Mouse (Mus musculus): ENCODE measurements around the gene Fam216a. TPM values are rescaled to one million over a fixed set of nuclear protein-coding genes. Genes with fewer than 3 reads are reported as not detected.
"Not testable (repeated sequence)": the region's sequence is repeated elsewhere in the genome, so short reads cannot be mapped to it uniquely, and the experiment has no call there.

The Fam216a gene
- 1 to 10 TPM in 18 of 26 experiments, under 1 TPM in 5, not detected in 3; 0.55 to 7.8 (median 1.9) TPM for total RNA-seq (2018; cell fraction: chromatin; rRNA removed)
- 1 to 10 TPM; 3.1 to 7.5 (median 4.5) TPM for total RNA-seq (2018; cell fraction: cytosol; rRNA removed)
- total RNA-seq (2018; cell fraction: nucleus; rRNA removed): 1 to 10 TPM in 24 of 26 experiments, under 1 TPM in 2; 0.83 to 5.4 (median 2.4) TPM
- polyA plus RNA-seq (2018): 3.7 to 8.8 TPM (median 5.3 TPM) in 3 replicates

GRCm38 (mm10) chr5:122372192-122372769 lies at the start of gene Fam216a:
Gene Fam216a, minus strand, starts transcription at chr5:122372364.
- Histone ChIP-seq H3K79me2 (ENCODE audit: inconsistent target) (peaks cover 14% of the 10 kb centered on the region), H3K36me3 (ENCODE audit: inconsistent target) (peaks cover 6% of the 10 kb centered on the region; the same call in 1 of the 2 replicates), H3K4me3 (ENCODE audit: inconsistent target) (peak within 1 kb of the TSS; percentile 80), H3K27ac (peak within 1 kb of the TSS; percentile 43)
- WGBS (ENCODE audit: missing documents): under 1% methylated on average over 52 of the region's 53 CpGs

DNA sequence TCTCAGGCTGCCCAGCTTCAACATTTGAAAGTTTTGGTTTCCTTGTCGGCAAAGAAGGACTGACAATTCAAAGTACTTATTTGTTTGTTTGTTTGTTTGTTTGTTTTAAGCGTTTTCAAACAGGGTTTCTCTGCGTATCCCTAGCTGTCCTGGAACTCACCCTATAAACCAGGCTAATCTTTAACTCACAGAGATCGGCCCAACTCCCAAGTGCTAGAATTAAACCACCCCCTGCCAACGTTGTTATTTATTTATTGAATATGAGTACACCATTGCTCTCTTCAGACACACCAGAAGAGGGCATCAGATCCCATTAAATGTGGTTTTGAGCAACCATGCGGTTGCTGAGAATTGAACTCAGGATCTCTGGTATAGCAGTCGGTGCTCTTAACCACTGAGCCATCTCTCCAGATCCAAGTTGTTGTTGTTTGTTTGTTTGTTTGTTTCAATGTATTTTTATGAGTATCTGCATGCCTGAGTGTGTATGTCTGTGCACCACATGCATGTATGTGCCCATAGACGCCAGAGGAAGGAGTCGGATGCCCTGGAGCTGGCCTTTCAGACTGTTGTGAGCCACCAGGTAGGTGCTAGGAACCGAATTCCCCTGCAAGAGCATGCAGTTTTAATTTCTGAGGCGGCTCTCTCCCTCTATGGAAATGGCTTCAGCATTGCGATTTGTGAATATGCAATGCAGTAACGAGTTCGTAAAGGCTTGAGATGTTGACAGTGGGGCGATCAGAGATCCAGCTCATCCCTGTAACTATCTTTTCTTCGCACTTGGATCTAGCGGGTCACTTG lies 49.3 kb upstream of the Fam216a start, which contains the start of gene Anapc7:
TSS of gene Anapc7 (plus strand) at position 423 of the 798 bp plus-strand sequence.
- peaks cover 41% of the 10 kb centered on the region for H3K79me2 ChIP-seq (ENCODE audit: inconsistent target)
- WGBS (ENCODE audit: missing documents): 19% methylated on average over 17 of the region's 17 CpGs
- peak within 1 kb of the TSS; percentile 86 for H3K4me3 ChIP-seq (ENCODE audit: inconsistent target)
- H3K27ac ChIP-seq: peak within 1 kb of the TSS; percentile 87
- H3K36me3 ChIP-seq (ENCODE audit: inconsistent target): no peaks in the 10 kb centered on the region

- 85% methylated on average over 4 of the region's 4 CpGs for WGBS (ENCODE audit: missing documents)
- not testable (repeated sequence) for H3K27ac ChIP-seq; H3K36me3 ChIP-seq (ENCODE audit: inconsistent target); H3K4me3 ChIP-seq (ENCODE audit: inconsistent target)
- peaks cover 33% of the 10 kb centered on the region for H3K79me2 ChIP-seq (ENCODE audit: inconsistent target)
Measured at GRCm38 (mm10) chr5:122420676-122421075, 48.5 kb upstream of the Fam216a start.

DNA sequence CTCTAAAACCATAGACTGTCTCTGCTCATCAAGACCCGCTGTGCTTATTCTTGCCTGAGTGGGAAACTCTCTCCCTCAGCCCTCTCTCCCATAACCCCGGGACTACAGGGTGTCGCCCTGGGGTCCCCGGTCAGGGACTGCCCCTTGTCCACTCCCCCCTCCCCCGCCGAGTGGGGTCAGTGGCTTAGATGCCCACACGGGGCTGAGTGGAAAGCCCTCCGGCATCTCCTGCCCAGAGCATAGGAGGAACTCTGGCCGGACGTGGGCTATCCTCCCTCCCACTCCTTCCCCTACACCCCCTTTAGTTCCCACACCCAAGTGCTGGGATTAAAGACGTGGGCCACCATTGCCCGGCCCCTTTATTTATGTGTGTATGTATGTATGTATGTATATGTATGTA lies 43.3 kb upstream of the Fam216a start:
- H3K36me3 ChIP-seq (ENCODE audit: inconsistent target): no peaks in the 10 kb centered on the region
- 97% methylated on average over 10 of the region's 12 CpGs for WGBS (ENCODE audit: missing documents)
- H3K4me3 ChIP-seq (ENCODE audit: inconsistent target): no peak overlapping the region
- no peak overlapping the region for H3K27ac ChIP-seq
- no peaks in the 10 kb centered on the region for H3K79me2 ChIP-seq (ENCODE audit: inconsistent target)

DNA sequence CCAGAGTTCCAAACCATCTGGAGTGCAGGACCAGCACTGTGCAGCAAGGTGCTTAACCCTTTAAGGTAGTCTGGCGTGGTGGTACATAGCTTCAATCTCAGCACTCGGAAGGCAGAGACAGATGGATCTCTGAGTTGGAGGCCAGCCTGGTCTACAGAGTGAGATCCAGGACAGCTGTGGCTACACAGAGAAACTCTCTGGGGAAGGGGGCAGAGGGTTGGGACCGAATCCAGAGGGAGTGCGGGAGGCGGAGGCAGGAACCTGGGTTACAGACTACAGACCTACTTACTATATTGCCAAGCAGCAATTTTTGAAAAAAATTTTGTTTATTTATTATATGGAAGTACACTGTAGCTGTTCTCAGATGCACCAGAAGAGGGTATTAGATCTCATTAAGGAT lies 42.2 kb upstream of the Fam216a start:
- Histone ChIP-seq H3K79me2 (ENCODE audit: inconsistent target) (no peaks in the 10 kb centered on the region), H3K4me3 (ENCODE audit: inconsistent target) (no peak overlapping the region), H3K27ac (no peak overlapping the region), H3K36me3 (ENCODE audit: inconsistent target) (peaks cover 7% of the 10 kb centered on the region; the same call in 1 of the 2 replicates)
- 94% methylated on average over 4 of the region's 5 CpGs for WGBS (ENCODE audit: missing documents)

- Histone ChIP-seq H3K4me3 (ENCODE audit: inconsistent target) (no peak overlapping the region), H3K27ac (no peak overlapping the region), H3K79me2 (ENCODE audit: inconsistent target) (no peaks in the 10 kb centered on the region), H3K36me3 (ENCODE audit: inconsistent target) (peaks cover 7% of the 10 kb centered on the region; the same call in 1 of the 2 replicates)
- WGBS (ENCODE audit: missing documents): 81% methylated on average over 6 of the region's 6 CpGs
Measured at GRCm38 (mm10) chr5:122412826-122413225, 40.7 kb upstream of the Fam216a start.

DNA sequence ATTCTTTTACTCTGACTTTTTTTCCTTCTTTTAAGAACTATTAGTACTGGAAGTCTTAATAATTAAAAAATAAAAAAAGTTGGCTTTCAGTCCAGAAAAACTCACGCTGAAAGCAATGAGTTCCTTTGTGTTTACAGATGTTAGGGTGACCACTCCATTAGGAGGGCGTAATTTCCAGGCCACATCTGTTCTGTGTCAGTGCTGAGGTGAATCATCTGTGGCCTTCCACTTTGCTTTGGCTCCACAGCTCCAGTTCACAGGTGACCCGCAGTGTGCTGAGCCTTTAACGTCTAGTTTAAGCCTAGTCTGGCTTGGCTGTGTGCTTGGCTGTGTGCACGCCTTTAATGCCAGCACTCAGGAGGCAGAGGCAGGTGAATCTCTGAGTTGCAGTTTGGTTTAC lies 39.7 kb upstream of the Fam216a start:
- Histone ChIP-seq H3K79me2 (ENCODE audit: inconsistent target) (no peaks in the 10 kb centered on the region), H3K4me3 (ENCODE audit: inconsistent target) (no peak overlapping the region), H3K27ac (no peak overlapping the region), H3K36me3 (ENCODE audit: inconsistent target) (peaks cover 12% of the 10 kb centered on the region)
- WGBS (ENCODE audit: missing documents): 100% methylated on average over 5 of the region's 5 CpGs

DNA sequence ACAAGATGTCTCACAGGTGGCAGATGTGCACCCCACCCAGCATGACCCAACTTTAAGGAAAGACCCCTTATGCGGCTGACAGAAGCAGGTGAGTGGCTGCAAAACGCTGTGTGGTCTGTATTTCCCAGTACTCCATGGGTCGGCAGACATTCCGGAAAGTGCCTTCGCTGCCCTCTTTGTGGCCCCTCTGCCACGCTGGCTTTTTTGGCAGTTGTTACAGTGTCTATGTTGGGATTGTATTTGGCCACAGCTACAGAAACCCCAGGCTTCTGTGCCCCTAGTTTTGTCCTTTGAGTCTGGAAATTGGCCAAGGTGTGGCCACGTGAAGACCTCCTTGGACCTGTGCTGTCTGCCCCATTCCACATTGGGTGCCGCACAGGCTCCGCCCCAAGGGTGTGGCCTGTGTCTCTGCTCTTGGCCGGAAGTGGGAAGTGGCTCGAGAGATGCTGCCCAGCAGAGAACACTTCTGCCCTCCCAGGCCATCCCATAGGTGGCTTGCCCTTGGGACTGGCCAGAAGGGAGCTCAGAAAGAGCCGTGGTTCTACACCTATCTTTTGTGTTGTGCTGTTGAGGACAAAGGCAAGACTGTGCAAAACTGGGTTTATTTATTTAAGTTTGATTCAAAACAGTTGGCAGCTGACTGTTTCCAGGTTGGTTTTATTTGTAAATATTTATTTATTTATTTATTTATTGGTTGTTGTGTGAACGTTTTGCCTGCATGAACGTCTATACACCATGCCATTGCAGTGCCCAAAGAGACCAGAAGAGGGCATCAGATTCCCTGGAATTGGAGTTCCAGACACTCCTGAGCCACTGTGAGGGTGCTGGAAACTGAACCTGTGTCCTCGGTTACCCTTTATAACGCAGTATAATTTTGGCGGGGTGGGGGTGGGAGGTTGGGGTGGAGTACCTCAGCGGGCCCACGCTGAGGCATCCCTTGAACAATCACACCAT lies 37.8 kb upstream of the Fam216a start:
- 85% methylated on average over 18 of the region's 19 CpGs for WGBS (ENCODE audit: missing documents)
- Histone ChIP-seq H3K4me3 (ENCODE audit: inconsistent target) (no peak overlapping the region), H3K27ac (no peak overlapping the region), H3K79me2 (ENCODE audit: inconsistent target) (peaks cover 6% of the 10 kb centered on the region; the same call in 1 of the 2 replicates), H3K36me3 (ENCODE audit: inconsistent target) (peaks cover 31% of the 10 kb centered on the region)

DNA sequence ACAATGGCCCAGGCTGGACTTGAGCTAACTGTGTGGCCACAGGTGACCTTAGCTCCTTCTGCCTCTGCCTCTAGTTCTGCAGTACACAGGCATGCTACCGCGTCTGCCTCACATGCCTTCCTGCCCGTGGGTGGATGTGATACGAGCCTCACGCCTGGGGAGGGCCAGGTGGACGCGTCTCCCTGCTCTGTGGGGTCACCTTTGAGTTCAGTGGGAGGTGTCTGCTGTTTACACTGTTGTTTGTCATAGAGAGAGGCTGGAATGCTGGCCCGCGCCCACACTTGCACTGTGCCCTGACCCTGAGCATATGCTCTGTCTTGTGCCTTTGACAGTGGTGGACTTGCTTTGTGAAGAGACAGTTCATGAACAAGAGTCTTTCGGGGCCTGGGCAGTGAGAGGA lies 33.4 kb upstream of the Fam216a start:
- Histone ChIP-seq H3K79me2 (ENCODE audit: inconsistent target) (peaks cover 51% of the 10 kb centered on the region), H3K27ac (no peak overlapping the region), H3K4me3 (ENCODE audit: inconsistent target) (no peak overlapping the region), H3K36me3 (ENCODE audit: inconsistent target) (peaks cover 66% of the 10 kb centered on the region)
- WGBS (ENCODE audit: missing documents): 97% methylated on average over 10 of the region's 10 CpGs

- H3K4me3 ChIP-seq (ENCODE audit: inconsistent target): no peak overlapping the region
- whole genome bisulfite sequencing (ENCODE audit: missing documents): 92% methylated on average over 12 of the region's 12 CpGs
- H3K27ac ChIP-seq: no peak overlapping the region
- H3K36me3 ChIP-seq (ENCODE audit: inconsistent target): peaks cover 59% of the 10 kb centered on the region
- H3K79me2 ChIP-seq (ENCODE audit: inconsistent target): peaks cover 73% of the 10 kb centered on the region
Measured at GRCm38 (mm10) chr5:122403362-122403761, 31.2 kb upstream of the Fam216a start.

DNA sequence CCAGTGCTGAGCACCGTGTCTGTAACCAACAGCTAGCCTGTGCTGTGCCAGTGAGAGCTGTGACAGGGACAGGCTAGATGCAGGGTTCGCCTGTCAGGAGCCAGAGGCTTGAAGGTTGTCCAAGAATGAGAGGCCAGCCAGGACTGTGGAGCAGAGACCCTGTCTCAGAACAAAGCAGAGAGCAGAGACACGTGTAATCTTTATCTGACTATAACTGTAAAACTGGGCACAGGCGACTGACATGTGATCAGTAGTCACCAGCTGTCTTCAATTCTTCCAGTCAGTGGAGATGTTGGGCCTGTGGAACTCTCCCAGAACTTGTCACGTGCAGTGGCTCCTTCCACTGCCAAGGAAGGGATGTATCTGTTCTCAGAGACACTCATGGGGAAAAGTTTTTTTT lies 30.6 kb upstream of the Fam216a start:
- Histone ChIP-seq H3K79me2 (ENCODE audit: inconsistent target) (peaks cover 78% of the 10 kb centered on the region), H3K4me3 (ENCODE audit: inconsistent target) (no peak overlapping the region), H3K36me3 (ENCODE audit: inconsistent target) (peaks cover 59% of the 10 kb centered on the region), H3K27ac (no peak overlapping the region)
- 95% methylated on average over 5 of the region's 5 CpGs for WGBS (ENCODE audit: missing documents)

- peaks cover 57% of the 10 kb centered on the region for H3K36me3 ChIP-seq (ENCODE audit: inconsistent target)
- no peak overlapping the region for H3K4me3 ChIP-seq (ENCODE audit: inconsistent target)
- 94% methylated on average over 13 of the region's 13 CpGs for WGBS (ENCODE audit: missing documents)
- H3K27ac ChIP-seq: no peak overlapping the region
- peaks cover 85% of the 10 kb centered on the region for H3K79me2 ChIP-seq (ENCODE audit: inconsistent target)
Measured at GRCm38 (mm10) chr5:122402160-122402559, 30.0 kb upstream of the Fam216a start.

DNA sequence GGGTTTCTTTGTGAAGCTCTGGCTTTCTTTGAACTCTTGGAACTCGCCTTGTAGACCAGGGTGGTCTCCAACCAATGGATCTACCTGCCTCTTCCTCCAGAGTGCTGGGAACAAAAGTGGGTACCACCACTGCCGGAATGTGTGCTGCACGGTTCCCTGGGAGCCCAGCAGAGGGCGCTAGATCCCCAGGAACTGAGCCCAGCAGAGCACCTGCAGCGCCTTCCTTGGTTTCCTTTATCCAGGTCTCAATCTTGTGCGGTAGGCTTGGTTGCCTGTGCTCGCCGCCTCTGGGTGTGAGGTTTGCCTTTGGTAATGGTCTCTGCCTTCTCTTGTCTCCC lies 29.1 kb upstream of the Fam216a start:
- Histone ChIP-seq H3K79me2 (ENCODE audit: inconsistent target) (peaks cover 93% of the 10 kb centered on the region), H3K27ac (peak overlapping the region; percentile 98), H3K36me3 (ENCODE audit: inconsistent target) (peaks cover 48% of the 10 kb centered on the region), H3K4me3 (ENCODE audit: inconsistent target) (no peak overlapping the region)
- WGBS (ENCODE audit: missing documents): 39% methylated on average over 8 of the region's 8 CpGs

DNA sequence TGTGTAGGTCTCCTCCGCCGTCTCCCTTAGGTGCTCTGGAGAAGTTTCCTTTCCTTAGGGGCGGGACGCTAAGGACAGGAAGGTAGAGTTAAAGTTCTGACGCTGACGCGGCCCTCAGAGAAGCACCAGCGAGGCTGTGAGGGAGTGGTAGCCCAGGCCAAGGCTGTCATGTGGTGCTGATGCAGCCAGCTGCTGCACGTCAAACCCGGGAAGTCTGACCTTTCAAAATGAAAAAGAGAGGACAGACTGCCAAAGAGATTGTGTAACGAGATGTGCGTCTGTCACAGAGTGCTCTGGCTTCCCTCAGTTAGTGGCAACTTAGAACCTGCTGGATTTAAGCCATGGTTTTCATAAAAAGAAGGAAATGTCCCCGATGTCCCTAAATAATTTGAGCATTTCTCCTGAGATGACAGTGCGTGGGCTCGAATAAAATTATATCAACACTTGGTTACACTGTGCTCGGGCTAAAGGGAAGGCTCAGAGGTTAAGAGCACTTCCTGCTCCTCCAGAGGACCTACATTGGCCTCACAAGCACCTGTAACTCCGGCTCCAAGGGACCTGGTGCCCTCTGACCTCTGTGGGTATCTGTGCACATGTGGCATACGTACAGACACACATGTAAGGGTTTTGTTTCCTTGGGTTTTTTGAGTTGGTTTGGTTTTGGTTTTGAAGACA lies 28.6 kb upstream of the Fam216a start:
- Histone ChIP-seq H3K36me3 (ENCODE audit: inconsistent target) (peaks cover 43% of the 10 kb centered on the region), H3K27ac (peak overlapping the region; percentile 98), H3K4me3 (ENCODE audit: inconsistent target) (no peak overlapping the region), H3K79me2 (ENCODE audit: inconsistent target) (peaks cover 99% of the 10 kb centered on the region)
- WGBS (ENCODE audit: missing documents): 39% methylated on average over 18 of the region's 18 CpGs
